Mouse (Mus musculus): ENCODE data around the gene Zswim4. TPM values are rescaled to one million over a fixed set of nuclear protein-coding genes. Genes with fewer than 3 reads are reported as not detected.

The Zswim4 gene
- polyA plus RNA-seq, 1 experiment from 2014 or later = 16.0 TPM

GRCm38 (mm10) chr8:84187065-84187755 is 49.6 kb downstream of the Zswim4 start:
- WGBS = 3% methylated on average over 21 of the region's 21 CpGs
- Histone ChIP-seq H3K36me3 (no peaks in the 10 kb centered on the region), H3K9me3 (replicated peaks) (no peaks in the 10 kb centered on the region), H3K4me1 (peaks cover 38% of the 10 kb centered on the region), H3K27me3 (replicated peaks) (peaks cover 5% of the 10 kb centered on the region; the same call in 1 of the 2 replicates), H3K4me2 (peak overlapping the region; percentile 64), H3K4me3 (replicated peaks) (peak overlapping the region; percentile 29), H3K27ac (replicated peaks) (0 out of 2 replicates have a peak overlapping the region, but pooled peaks have one; percentile 23), H3K9ac (replicated peaks) (peak overlapping the region; percentile 45)
- no peak for ATAC-seq (ENCODE audit: low FRiP score)

- peak overlapping the region; percentile 45 for H3K9ac ChIP-seq (replicated peaks)
- peaks cover 38% of the 10 kb centered on the region for H3K4me1 ChIP-seq
- H3K4me3 ChIP-seq (replicated peaks) = peak overlapping the region; percentile 29
- H3K9me3 ChIP-seq (replicated peaks) = no peaks in the 10 kb centered on the region
- no peaks in the 10 kb centered on the region for H3K36me3 ChIP-seq
- peaks cover 5% of the 10 kb centered on the region; the same call in 1 of the 2 replicates for H3K27me3 ChIP-seq (replicated peaks)
- 1% methylated on average over 12 of the region's 12 CpGs for WGBS
- peak overlapping the region; percentile 64 for H3K4me2 ChIP-seq
- 0 out of 2 replicates have a peak overlapping the region, but pooled peaks have one; percentile 23 for H3K27ac ChIP-seq (replicated peaks)
- ATAC-seq (ENCODE audit: low FRiP score) = no peak
These were observed 50.3 kb downstream of the Zswim4 start for GRCm38 (mm10) chr8:84186547-84186946.

GRCm38 (mm10) chr8:84185117-84185516 is 51.7 kb downstream of the Zswim4 start, which contains the start of gene Nanos3:
Gene Nanos3 (minus strand): TSS chr8:84185217.
- H3K27ac ChIP-seq (replicated peaks) = peak within 1 kb of the TSS; percentile 95
- 93% methylated on average over 7 of the region's 7 CpGs for WGBS
- ATAC-seq (ENCODE audit: low FRiP score) = no peak

GRCm38 (mm10) chr8:84184085-84185043 is 52.5 kb downstream of the Zswim4 start:
- Histone ChIP-seq H3K27ac (replicated peaks) (peak overlapping the region; percentile 95), H3K4me3 (replicated peaks) (peak overlapping the region; percentile 74), H3K27me3 (replicated peaks) (peaks cover 5% of the 10 kb centered on the region; the same call in 1 of the 2 replicates), H3K4me2 (peak overlapping the region; percentile 83), H3K36me3 (no peaks in the 10 kb centered on the region), H3K4me1 (peaks cover 58% of the 10 kb centered on the region), H3K9ac (replicated peaks) (peak overlapping the region; percentile 92), H3K9me3 (replicated peaks) (no peaks in the 10 kb centered on the region)
- peak; percentile 5 for ATAC-seq (ENCODE audit: low FRiP score)
- WGBS = 18% methylated on average over 21 of the region's 21 CpGs

More at GRCm38 (mm10) chr8:84185117-84185516, 51.7 kb downstream of the Zswim4 start, which contains the start of gene Nanos3:
- Histone ChIP-seq H3K27me3 (replicated peaks) (peaks cover 5% of the 10 kb centered on the region; the same call in 1 of the 2 replicates), H3K9me3 (replicated peaks) (no peaks in the 10 kb centered on the region), H3K4me2 (peak within 1 kb of the TSS; percentile 83), H3K9ac (replicated peaks) (peak within 1 kb of the TSS; percentile 92), H3K4me1 (peaks cover 50% of the 10 kb centered on the region), H3K4me3 (replicated peaks) (peak within 1 kb of the TSS; percentile 74), H3K36me3 (no peaks in the 10 kb centered on the region)

GRCm38 (mm10) chr8:84183261-84184084 is 53.4 kb downstream of the Zswim4 start:
- under 1% methylated on average over 84 of the region's 87 CpGs for WGBS
- H3K4me1 ChIP-seq = peaks cover 67% of the 10 kb centered on the region

GRCm38 (mm10) chr8:84182833-84183232 is 54.0 kb downstream of the Zswim4 start:
- Histone ChIP-seq H3K4me3 (replicated peaks) (peak overlapping the region; percentile 74), H3K4me1 (peaks cover 69% of the 10 kb centered on the region), H3K9me3 (replicated peaks) (no peaks in the 10 kb centered on the region), H3K4me2 (peak overlapping the region; percentile 83), H3K9ac (replicated peaks) (peak overlapping the region; percentile 92), H3K27ac (replicated peaks) (peak overlapping the region; percentile 95), H3K36me3 (peaks cover 6% of the 10 kb centered on the region; the same call in 1 of the 2 replicates), H3K27me3 (replicated peaks) (peaks cover 5% of the 10 kb centered on the region; the same call in 1 of the 2 replicates)
- ATAC-seq (ENCODE audit: low FRiP score) = peak; percentile 6; the same call in 1 of the 2 replicates
- 44% methylated on average over 4 of the region's 4 CpGs for whole genome bisulfite sequencing

More at GRCm38 (mm10) chr8:84183261-84184084, 53.4 kb downstream of the Zswim4 start:
- Histone ChIP-seq H3K27ac (replicated peaks) (peak overlapping the region; percentile 95), H3K4me3 (replicated peaks) (peak overlapping the region; percentile 74), H3K27me3 (replicated peaks) (peaks cover 5% of the 10 kb centered on the region; the same call in 1 of the 2 replicates), H3K9ac (replicated peaks) (peak overlapping the region; percentile 92), H3K4me2 (peak overlapping the region; percentile 83), H3K36me3 (0 out of 2 replicates have a peak, but pooled peaks cover under 1% of the 10 kb centered on the region), H3K9me3 (replicated peaks) (no peaks in the 10 kb centered on the region)
- peak; percentile 71 for ATAC-seq (ENCODE audit: low FRiP score)

GRCm38 (mm10) chr8:84180530-84181190 is 56.2 kb downstream of the Zswim4 start:
- Histone ChIP-seq H3K9me3 (replicated peaks) (no peaks in the 10 kb centered on the region), H3K9ac (replicated peaks) (peak overlapping the region; percentile 40), H3K4me2 (peak overlapping the region; percentile 83), H3K4me3 (replicated peaks) (peak overlapping the region; percentile 29), H3K4me1 (peaks cover 71% of the 10 kb centered on the region), H3K27ac (replicated peaks) (peak overlapping the region; percentile 64), H3K36me3 (peaks cover 10% of the 10 kb centered on the region), H3K27me3 (replicated peaks) (no peaks in the 10 kb centered on the region)
- WGBS = 2% methylated on average over 16 of the region's 16 CpGs
- peak; percentile 42 for ATAC-seq (ENCODE audit: low FRiP score)

GRCm38 (mm10) chr8:84179946-84180345 is 56.9 kb downstream of the Zswim4 start:
- H3K9me3 ChIP-seq (replicated peaks) = no peaks in the 10 kb centered on the region
- H3K4me2 ChIP-seq = peak overlapping the region; percentile 83
- peaks cover 71% of the 10 kb centered on the region for H3K4me1 ChIP-seq
- ATAC-seq (ENCODE audit: low FRiP score) = no peak
- H3K9ac ChIP-seq (replicated peaks) = peak overlapping the region; percentile 40
- 4% methylated on average over 4 of the region's 4 CpGs for WGBS
- H3K4me3 ChIP-seq (replicated peaks) = peak overlapping the region; percentile 29
- H3K27ac ChIP-seq (replicated peaks) = peak overlapping the region; percentile 64
- peaks cover 13% of the 10 kb centered on the region for H3K36me3 ChIP-seq
- no peaks in the 10 kb centered on the region for H3K27me3 ChIP-seq (replicated peaks)

- ATAC-seq (ENCODE audit: low FRiP score) = no peak
- Histone ChIP-seq H3K27ac (replicated peaks) (no peak overlapping the region), H3K4me1 (peaks cover 64% of the 10 kb centered on the region), H3K4me3 (replicated peaks) (no peak overlapping the region), H3K27me3 (replicated peaks) (no peaks in the 10 kb centered on the region), H3K4me2 (no peak overlapping the region), H3K9me3 (replicated peaks) (no peaks in the 10 kb centered on the region), H3K36me3 (peaks cover 20% of the 10 kb centered on the region), H3K9ac (replicated peaks) (no peak overlapping the region)
- WGBS = 68% methylated on average over 8 of the region's 8 CpGs
These were observed 58.3 kb downstream of the Zswim4 start for GRCm38 (mm10) chr8:84178592-84178991.

- H3K27ac ChIP-seq (replicated peaks) = no peak overlapping the region
- no peak overlapping the region for H3K4me2 ChIP-seq
- H3K36me3 ChIP-seq = peaks cover 32% of the 10 kb centered on the region
- H3K27me3 ChIP-seq (replicated peaks) = no peaks in the 10 kb centered on the region
- no peak overlapping the region for H3K9ac ChIP-seq (replicated peaks)
- H3K4me1 ChIP-seq = peaks cover 58% of the 10 kb centered on the region
- ATAC-seq (ENCODE audit: low FRiP score) = no peak
- no peaks in the 10 kb centered on the region for H3K9me3 ChIP-seq (replicated peaks)
- no peak overlapping the region for H3K4me3 ChIP-seq (replicated peaks)
- WGBS = 91% methylated on average over 3 of the region's 3 CpGs
These were observed 59.5 kb downstream of the Zswim4 start for GRCm38 (mm10) chr8:84177405-84177804.
